Mouse (Mus musculus) stomach, postnatal 0 days (tissue): ENCODE measurements around the gene Ttc7.
A peak's percentile ranks its signal among the peaks of the same experiment; 100 is the strongest.

Experiments
- CTCF ChIP-seq: IDR thresholded peaks from 2 replicates; pipeline ENCODE4 v1.5.1; 2016; ENCODE audit warnings: antibody characterized with exemption, low read depth, mild to moderate bottlenecking, moderate library complexity
- EP300 ChIP-seq: optimal IDR thresholded peaks from 2 replicates; pipeline ENCODE3; 2016; ENCODE audit warnings: antibody characterized with exemption

- TF ChIP-seq CTCF, result peak; percentile 34
- no peak for TF ChIP-seq EP300
These were observed 144.8 kb downstream of the Ttc7 start, which contains the start of gene Stpg4 for GRCm38 (mm10) chr17:87427511-87427910.
